Mouse (Mus musculus): ENCODE results near the gene Eif4g1. TPM values are rescaled to one million over a fixed set of nuclear protein-coding genes. Genes with fewer than 3 reads are reported as not detected.

The Eif4g1 gene
- polyA plus RNA-seq, 1 experiment = 119 TPM

DNA sequence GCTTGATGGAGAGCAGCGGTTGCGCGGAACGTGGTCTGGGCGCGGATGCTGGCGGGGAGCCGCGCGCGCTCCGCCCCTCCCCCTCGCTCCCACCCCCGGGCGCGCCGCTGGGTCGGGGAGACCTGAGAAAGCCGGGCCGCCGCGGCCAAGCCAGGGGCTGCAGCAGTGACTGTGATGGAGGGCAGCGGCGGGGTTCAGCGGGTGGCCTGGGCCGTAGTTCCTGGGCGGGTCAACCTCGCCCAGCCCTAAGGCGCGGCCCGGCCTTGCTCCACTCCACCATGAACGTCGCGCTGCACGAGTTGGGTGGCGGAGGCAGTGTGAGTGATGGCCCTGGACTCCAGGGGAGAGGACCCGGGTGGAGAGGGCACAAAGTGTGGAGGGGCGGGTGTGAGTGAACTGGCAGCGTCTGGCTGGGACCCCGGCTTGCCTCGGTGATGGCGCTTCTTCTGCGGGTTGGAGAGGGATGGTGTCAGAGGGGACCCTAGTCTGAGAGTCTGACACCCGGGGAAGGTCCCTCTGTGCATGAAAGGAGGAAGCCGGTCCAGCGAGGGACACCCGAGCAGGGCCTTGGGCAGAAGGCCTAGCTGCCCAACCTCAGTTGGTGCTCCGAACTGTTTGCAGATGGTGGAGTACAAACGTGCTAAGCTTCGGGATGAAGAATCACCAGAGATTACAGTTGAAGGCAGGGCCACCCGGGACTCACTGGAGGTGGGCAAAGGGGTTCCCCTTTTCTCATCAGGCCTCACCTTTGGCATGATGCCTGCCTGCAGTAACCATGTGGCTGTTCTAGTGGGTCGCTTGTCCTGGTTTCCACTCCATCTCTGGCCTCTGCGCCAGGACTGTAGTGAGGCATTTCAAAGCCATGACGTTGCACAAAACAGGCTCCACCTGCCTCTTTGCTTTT is 38.1 kb upstream of the Eif4g1 start, which contains the start of gene Ece2:
TSS of gene Ece2 (plus strand) at position 98 of the 904 bp plus-strand sequence.
- TF ChIP-seq POLR2A (IDR thresholded peaks at IDR 0.05; ENCODE audit: borderline replicate concordance, low read depth, low read length) = no peak
- no peak for TF ChIP-seq CTCF (IDR thresholded peaks at IDR 0.05; ENCODE audit: low read depth, low read length)
- Histone ChIP-seq H3K4me3 (ENCODE audit: insufficient read depth, low read length) (peak within 1 kb of the TSS; percentile 41), H3K27ac (ENCODE audit: insufficient read depth, low read depth, low read length) (no peak within 1 kb of the TSS), H3K4me1 (ENCODE audit: control insufficient read depth, insufficient read depth, low read length) (no peaks in the 10 kb centered on the region; the same call in 1 of the 2 replicates)

DNA sequence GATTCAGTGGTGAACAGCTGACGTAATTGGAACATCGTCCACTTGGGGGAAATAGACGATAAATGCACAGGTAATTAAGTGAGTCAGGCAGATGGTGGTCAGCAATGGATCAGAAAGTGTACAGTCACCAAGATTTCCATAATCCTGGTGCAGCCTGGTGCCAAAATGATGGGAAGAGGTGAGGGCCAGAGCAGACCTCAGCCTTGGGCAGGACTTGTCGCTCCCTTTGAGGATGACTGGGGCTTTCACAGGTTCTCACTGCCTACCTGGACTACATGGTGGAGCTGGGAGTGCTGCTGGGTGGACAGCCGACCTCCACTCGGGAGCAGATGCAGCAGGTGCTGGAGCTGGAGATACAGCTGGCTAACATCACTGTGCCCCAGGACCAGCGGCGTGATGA is 30.7 kb upstream of the Eif4g1 start:
- Histone ChIP-seq H3K4me3 (ENCODE audit: insufficient read depth, low read length) (no peak overlapping the region), H3K27ac (ENCODE audit: insufficient read depth, low read depth, low read length) (no peak overlapping the region), H3K4me1 (ENCODE audit: control insufficient read depth, insufficient read depth, low read length) (peaks cover 3% of the 10 kb centered on the region; the same call in 1 of the 2 replicates)
- no peak for TF ChIP-seq CTCF (IDR thresholded peaks at IDR 0.05; ENCODE audit: low read depth, low read length)
- no peak for TF ChIP-seq POLR2A (IDR thresholded peaks at IDR 0.05; ENCODE audit: borderline replicate concordance, low read depth, low read length)

DNA sequence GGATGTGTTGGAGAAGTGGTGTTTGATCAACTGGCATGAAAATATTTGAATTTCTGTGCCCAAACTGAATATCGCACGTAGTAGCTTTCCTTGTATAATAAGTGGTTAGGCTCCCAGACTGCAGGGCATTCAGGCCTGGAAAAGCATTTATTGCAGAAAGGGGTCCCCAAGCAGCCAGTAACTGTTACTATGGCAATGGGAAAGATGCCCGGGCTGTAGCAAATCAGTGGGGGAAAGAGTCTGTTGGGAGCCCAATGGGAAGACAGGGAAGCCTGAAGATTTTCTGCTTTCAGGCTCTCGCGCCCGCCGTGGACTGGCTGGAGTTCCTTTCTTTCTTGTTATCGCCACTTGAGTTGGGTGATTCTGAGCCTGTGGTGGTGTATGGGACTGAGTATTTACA is 29.7 kb upstream of the Eif4g1 start:
- Histone ChIP-seq H3K4me1 (ENCODE audit: control insufficient read depth, insufficient read depth, low read length) (peaks cover 3% of the 10 kb centered on the region; the same call in 1 of the 2 replicates), H3K27ac (ENCODE audit: insufficient read depth, low read depth, low read length) (no peak overlapping the region), H3K4me3 (ENCODE audit: insufficient read depth, low read length) (no peak overlapping the region)
- TF ChIP-seq CTCF (IDR thresholded peaks at IDR 0.05; ENCODE audit: low read depth, low read length) = no peak
- no peak for TF ChIP-seq POLR2A (IDR thresholded peaks at IDR 0.05; ENCODE audit: borderline replicate concordance, low read depth, low read length)

DNA sequence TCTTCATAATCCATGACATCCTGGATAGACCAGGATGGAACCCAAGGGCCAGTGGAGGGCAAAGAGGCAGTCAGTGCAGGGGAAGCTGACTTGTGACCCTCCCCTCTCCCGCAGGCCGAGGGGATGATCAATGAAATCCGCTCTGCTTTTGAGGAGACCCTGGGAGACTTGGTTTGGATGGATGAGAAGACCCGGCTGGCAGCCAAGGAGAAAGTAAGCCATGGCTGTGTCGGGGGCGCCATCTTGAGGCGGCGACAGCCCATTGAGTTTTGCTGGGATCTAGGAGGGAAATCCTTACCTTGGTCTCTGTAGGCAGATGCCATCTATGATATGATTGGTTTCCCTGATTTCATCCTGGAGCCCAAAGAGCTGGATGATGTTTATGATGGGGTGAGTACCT is 26.0 kb upstream of the Eif4g1 start:
- peaks cover 3% of the 10 kb centered on the region; the same call in 1 of the 2 replicates for H3K4me1 ChIP-seq (ENCODE audit: control insufficient read depth, insufficient read depth, low read length)
- no peak overlapping the region for H3K4me3 ChIP-seq (ENCODE audit: insufficient read depth, low read length)

DNA sequence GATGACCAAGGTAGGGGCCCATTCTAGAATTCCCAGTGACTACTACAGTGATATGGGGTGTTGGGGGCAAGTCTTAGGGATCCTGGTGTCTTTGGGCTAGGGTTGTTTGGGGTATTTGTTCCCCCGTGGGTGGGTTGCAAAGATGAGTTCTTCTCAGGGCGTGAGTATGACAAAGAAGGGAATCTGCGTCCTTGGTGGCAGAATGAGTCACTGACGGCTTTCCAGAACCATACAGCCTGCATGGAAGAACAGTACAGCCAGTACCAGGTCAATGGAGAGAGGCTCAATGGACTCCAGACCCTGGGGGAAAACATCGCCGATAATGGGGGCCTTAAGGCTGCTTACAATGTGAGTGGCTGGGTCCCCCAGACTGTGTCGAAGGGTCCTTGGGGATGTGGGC is 24.2 kb upstream of the Eif4g1 start:
- TF ChIP-seq POLR2A (IDR thresholded peaks at IDR 0.05; ENCODE audit: borderline replicate concordance, low read depth, low read length) (no peak), CTCF (IDR thresholded peaks at IDR 0.05; ENCODE audit: low read depth, low read length) (no peak)
- Histone ChIP-seq H3K4me1 (ENCODE audit: control insufficient read depth, insufficient read depth, low read length) (peaks cover 3% of the 10 kb centered on the region; the same call in 1 of the 2 replicates), H3K27ac (ENCODE audit: insufficient read depth, low read depth, low read length) (no peak overlapping the region), H3K4me3 (ENCODE audit: insufficient read depth, low read length) (no peak overlapping the region)

More for the DNA sequence above, 26.0 kb upstream of the Eif4g1 start:
- TF ChIP-seq POLR2A (IDR thresholded peaks at IDR 0.05; ENCODE audit: borderline replicate concordance, low read depth, low read length) (no peak), CTCF (IDR thresholded peaks at IDR 0.05; ENCODE audit: low read depth, low read length) (peak; percentile 83)
- no peak overlapping the region for H3K27ac ChIP-seq (ENCODE audit: insufficient read depth, low read depth, low read length)

DNA sequence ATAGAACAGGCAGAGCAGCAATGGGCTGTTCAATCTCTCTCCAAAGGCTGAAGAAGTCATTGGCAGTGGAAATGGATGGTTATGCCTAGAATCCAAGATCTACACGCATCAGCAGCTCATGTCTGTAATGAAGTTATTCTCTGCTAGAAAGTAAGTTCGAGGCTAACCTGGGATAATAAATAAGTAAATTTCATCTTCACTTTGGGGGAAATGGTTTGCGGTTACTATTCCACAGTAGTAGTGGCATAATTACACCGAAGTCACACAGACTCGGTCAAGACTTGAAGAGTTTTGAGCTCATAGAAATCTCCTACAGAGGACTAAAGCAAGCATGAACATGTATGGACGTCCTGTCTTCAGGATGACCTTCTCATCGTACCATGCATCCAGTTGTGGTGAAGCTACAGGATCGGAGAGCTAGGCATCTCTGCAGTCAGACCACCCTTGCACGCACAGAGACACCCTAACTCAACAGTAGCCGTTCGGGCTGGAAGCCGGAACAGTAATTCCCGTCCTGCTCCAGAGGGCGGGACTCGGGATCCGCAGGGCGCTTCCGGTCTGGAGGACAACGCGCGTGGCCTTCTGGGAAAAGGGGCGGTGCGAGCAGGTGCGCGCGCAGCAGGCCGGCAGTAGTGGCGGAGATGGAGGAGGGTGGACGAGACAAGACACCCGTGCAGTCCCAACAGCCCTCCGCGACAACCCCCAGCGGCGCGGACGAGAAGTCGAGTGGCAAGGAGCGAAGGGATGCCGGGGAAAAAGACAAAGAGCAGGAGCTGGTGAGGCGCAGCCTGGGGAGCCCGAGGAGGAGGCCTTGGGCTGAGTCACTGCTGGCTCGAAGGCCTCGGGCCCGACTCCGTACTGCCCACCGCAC is 16.8 kb upstream of the Eif4g1 start, which contains the start of gene Psmd2:
TSS of gene Psmd2 (plus strand) at position 577 of the 871 bp plus-strand sequence.
- Histone ChIP-seq H3K27ac (ENCODE audit: insufficient read depth, low read depth, low read length) (peak within 1 kb of the TSS; percentile 60), H3K4me3 (ENCODE audit: insufficient read depth, low read length) (peak within 1 kb of the TSS; percentile 84), H3K4me1 (ENCODE audit: control insufficient read depth, insufficient read depth, low read length) (peaks cover 2% of the 10 kb centered on the region; the same call in 1 of the 2 replicates)
- 0 out of 2 replicates have a peak, but pooled peaks have one; percentile 31 for TF ChIP-seq POLR2A (IDR thresholded peaks at IDR 0.05; ENCODE audit: borderline replicate concordance, low read depth, low read length)
- no peak for TF ChIP-seq CTCF (IDR thresholded peaks at IDR 0.05; ENCODE audit: low read depth, low read length)

DNA sequence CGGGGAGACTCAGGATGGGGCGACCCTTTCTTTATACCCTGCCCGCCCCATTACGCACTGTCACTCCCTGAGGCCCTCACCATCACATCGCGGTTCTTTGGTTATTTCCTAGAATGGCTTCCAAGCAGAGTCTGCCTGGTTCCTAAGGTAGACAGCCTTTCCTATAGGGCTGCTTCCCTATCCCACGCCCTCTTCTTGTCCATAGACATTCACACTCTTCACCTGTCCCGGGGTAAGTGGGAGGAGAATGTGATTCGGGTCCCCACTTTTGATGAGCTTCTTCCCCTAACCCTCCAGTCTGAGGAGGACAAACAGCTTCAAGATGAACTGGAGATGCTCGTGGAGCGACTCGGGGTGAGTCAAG is 16.2 kb upstream of the Eif4g1 start:
- peaks cover 8% of the 10 kb centered on the region for H3K4me1 ChIP-seq (ENCODE audit: control insufficient read depth, insufficient read depth, low read length)
- peak overlapping the region; percentile 84 for H3K4me3 ChIP-seq (ENCODE audit: insufficient read depth, low read length)
- TF ChIP-seq POLR2A (IDR thresholded peaks at IDR 0.05; ENCODE audit: borderline replicate concordance, low read depth, low read length) = no peak
- TF ChIP-seq CTCF (IDR thresholded peaks at IDR 0.05; ENCODE audit: low read depth, low read length) = no peak
- H3K27ac ChIP-seq (ENCODE audit: insufficient read depth, low read depth, low read length) = peak overlapping the region; percentile 36; the same call in 1 of the 2 replicates

DNA sequence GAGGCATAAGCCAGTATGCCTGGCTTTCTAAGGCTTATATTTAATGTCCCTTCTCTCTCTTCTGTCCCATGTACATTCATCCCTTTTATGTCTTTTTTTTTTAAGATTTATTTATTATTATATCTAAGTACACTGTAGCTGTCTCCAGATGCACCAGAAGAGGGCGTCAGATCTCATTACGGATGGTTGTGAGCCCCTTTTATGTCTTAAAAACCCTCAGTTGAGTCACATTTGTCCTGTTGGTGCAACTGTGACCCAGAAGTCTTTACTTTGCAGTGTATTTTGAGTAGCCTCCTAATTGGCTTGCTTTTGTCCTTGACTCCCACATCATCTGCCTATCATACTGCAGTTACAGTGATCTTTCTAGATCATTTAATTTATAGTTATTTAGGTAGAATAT is 14.8 kb upstream of the Eif4g1 start:
- H3K4me1 ChIP-seq (ENCODE audit: control insufficient read depth, insufficient read depth, low read length) = peaks cover 20% of the 10 kb centered on the region
- no peak overlapping the region for H3K27ac ChIP-seq (ENCODE audit: insufficient read depth, low read depth, low read length)
- no peak for TF ChIP-seq POLR2A (IDR thresholded peaks at IDR 0.05; ENCODE audit: borderline replicate concordance, low read depth, low read length)
- no peak for TF ChIP-seq CTCF (IDR thresholded peaks at IDR 0.05; ENCODE audit: low read depth, low read length)
- H3K4me3 ChIP-seq (ENCODE audit: insufficient read depth, low read length) = no peak overlapping the region

DNA sequence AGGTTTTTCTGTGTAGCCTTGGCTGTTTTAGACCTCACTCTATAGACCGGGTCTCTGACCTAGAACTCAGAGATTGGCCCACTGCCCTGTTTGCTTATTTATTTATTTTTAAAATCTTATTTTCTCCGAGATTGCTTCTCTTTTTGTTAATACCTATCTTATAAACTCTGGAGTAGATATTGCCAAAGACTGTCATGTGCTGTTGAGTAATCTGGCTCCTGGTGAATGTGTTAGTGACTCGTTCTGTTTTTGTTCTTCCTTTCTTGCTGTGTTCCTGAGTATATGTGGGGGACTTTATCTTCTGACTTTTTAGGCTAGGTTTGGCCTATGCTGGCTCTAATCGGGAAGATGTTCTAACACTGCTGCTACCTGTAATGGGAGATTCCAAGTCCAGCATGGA is 10.5 kb upstream of the Eif4g1 start:
- peaks cover 26% of the 10 kb centered on the region for H3K4me1 ChIP-seq (ENCODE audit: control insufficient read depth, insufficient read depth, low read length)

More for the DNA sequence above, 10.5 kb upstream of the Eif4g1 start:
- TF ChIP-seq CTCF (IDR thresholded peaks at IDR 0.05; ENCODE audit: low read depth, low read length) (no peak), POLR2A (IDR thresholded peaks at IDR 0.05; ENCODE audit: borderline replicate concordance, low read depth, low read length) (no peak)
- H3K4me3 ChIP-seq (ENCODE audit: insufficient read depth, low read length) = peak overlapping the region; percentile 25
- peak overlapping the region; percentile 77 for H3K27ac ChIP-seq (ENCODE audit: insufficient read depth, low read depth, low read length)

All from bone marrow macrophage, adult 2 months (primary cell).